Mouse (Mus musculus) mature B cell (primary cell): ENCODE measurements around the gene Ctdsp2.

ENCODE experiments used
- in situ Hi-C: fragments of 300-500 bp; cut with MboI; formaldehyde crosslinking; loops from 2 replicates; pipeline ENCODE4 v1.14.3; 2019

Gene Ctdsp2

DNA sequence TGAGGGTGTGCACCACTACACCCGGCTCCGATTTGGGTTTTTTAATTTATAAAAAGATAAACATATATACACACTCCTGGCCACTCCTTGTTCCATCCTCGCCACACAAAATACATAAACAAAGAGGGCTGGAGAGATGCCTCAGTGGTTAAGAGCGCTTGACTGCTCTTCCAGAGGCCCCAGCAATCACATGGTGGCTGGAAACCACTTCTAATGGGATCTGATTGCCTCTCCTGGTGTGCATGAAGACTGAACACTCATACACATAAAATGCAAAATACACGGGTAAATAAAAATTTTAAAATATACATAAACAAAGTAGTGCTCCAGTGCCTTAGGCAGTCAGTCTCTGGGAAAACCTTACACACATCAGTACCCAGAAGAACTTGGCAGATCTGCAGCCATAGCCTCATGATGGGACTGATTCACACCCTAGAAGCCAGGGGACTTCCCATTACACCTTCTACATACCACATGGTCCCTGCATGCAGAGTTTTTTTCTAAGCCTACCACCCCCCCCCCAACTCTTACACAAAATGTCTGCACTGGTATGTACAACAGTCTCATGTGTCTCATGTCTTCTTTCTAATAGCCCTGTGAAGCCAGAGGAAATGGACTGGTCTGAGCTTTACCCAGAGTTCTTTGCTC lies 64.1 kb downstream of the Ctdsp2 start:
- in situ Hi-C loops = no loop called here

DNA sequence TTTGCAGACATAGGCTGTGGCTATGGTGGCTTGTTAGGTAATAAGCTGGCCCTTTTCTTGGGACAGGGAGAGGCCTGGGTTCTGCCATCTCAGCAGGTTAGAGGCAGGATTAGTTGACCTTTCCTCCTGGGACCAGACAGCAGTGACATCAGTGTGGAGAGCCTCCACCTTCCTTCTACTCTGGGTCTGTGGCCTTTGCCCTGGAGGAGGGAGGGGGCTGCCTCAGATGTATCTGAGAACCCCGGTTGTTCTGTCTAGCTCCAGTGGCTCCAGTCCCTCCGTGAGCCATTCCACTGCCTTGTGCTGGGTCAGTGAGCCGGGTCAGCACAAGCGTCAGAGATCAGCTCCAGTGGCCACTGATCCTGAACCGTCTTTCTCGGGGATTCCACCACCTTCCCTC lies 64.7 kb downstream of the Ctdsp2 start:
- in situ Hi-C loops = no loop called here

DNA sequence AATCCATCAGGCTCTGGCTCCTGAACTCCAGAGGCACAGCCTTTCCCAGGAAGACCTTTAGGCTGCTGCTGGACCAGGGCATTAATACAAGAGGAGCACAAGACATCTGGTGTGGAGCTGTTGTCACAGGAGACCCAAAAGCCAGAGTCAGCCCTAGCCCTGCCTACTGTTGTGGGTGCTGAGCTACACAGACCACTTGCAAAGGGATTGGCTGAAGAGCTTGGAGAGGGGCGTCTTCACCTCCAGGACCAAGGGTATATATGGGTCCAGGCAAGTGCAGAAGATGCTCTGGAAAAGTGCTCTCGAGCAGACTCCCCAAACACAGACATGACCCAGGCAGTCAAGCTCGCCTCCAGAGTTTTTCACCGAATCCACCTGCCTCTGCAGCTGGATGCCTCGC lies 69.4 kb downstream of the Ctdsp2 start, which contains the start of gene Cyp27b1:
Gene Cyp27b1, plus strand, starts transcription at position 297 of the 400 bp plus-strand sequence.
- in situ Hi-C loops = no loop called here

DNA sequence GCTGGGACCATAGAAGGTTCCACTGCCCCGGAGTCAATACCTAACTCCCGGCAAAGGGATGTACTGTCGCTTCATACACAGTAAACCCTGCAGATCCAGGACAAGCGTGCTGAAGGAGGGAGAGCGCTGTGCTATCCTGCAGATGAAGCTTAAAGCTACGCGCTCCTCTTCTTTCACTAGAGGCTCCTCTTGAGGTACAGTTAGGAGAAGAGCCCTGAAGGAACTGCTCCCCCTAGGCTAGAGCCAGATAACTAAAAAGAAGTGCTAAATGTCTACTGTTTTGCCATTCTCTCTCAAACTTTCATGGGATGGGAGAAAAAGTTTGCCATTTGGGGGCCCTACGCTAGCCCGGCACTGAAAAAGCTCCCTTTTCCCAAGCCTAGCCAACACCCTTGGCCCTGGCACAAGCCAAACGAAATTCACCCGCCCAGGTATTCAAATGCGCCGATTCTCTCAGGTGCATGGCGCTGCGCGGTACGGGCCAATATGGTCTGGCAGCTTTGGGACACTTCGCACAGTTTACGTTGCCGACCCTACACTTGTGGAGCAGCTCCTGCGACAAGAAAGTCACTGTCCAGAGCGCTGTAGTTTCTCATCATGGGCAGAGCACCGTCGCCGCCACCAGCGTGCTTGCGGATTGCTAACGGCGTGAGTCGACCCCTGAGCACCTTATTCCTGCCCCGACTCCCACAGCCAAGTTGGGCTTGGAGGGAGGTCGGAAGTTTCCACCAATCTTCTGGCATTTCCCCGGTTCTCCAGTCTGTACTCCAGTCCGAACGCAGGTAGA lies 70.3 kb downstream of the Ctdsp2 start:
- in situ Hi-C loops = no loop called here
